Mouse (Mus musculus): ENCODE data around the gene Acox3. TPM values are rescaled to one million over a fixed set of nuclear protein-coding genes. Genes with fewer than 3 reads are reported as not detected.

The Acox3 gene
- polyA plus RNA-seq, 1 experiment from 2014 or later, result 11.4 TPM

DNA sequence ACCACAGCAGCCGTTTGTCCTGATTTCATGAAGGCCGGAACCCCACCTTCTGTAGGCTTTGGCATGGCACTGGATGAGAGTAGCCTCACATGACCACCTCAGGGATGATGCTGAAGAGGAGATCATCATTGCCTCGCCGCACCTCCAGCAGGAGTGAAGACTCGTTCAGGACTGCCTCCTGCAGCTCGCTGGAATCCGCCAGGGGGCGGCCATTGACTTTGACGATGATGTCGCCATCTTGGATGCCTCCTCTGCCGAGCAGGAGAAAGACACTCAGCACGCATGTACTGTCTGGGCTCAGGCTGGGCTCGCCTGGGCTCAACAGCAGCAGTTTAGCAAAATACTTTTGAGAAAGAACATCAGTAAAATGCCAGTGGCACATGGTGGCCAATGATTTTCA is 70.0 kb downstream of the Acox3 start:
- ATAC-seq (ENCODE audit: insufficient number of reproducible peaks, insufficient read depth, low FRiP score, low TSS enrichment, low read depth), result no peak
- H3K36me3 ChIP-seq, result no peaks in the 10 kb centered on the region
- no peak overlapping the region for H3K4me3 ChIP-seq (replicated peaks)
- 82% methylated on average over 13 of the region's 13 CpGs for WGBS
- H3K27me3 ChIP-seq, result no peaks in the 10 kb centered on the region
- no peaks in the 10 kb centered on the region for H3K4me1 ChIP-seq (replicated peaks)
- no peak overlapping the region for H3K9ac ChIP-seq (replicated peaks)
- H3K4me2 ChIP-seq, result no peak overlapping the region
- no peaks in the 10 kb centered on the region for H3K9me3 ChIP-seq
- no peak overlapping the region for H3K27ac ChIP-seq

- no peak overlapping the region for H3K9ac ChIP-seq (replicated peaks)
- no peaks in the 10 kb centered on the region for H3K9me3 ChIP-seq
- no peak overlapping the region for H3K4me3 ChIP-seq (replicated peaks)
- no peaks in the 10 kb centered on the region for H3K36me3 ChIP-seq
- no peak overlapping the region for H3K27ac ChIP-seq
- no peak overlapping the region for H3K4me2 ChIP-seq
- H3K4me1 ChIP-seq (replicated peaks), result no peaks in the 10 kb centered on the region
- no peaks in the 10 kb centered on the region for H3K27me3 ChIP-seq
- no peak for ATAC-seq (ENCODE audit: insufficient number of reproducible peaks, insufficient read depth, low FRiP score, low TSS enrichment, low read depth)
- 65% methylated on average over 9 of the region's 9 CpGs for WGBS
Observed at GRCm38 (mm10) chr5:35653743-35654395, 71.0 kb downstream of the Acox3 start.

GRCm38 (mm10) chr5:35655753-35656485 is 73.1 kb downstream of the Acox3 start:
- no peak for ATAC-seq (ENCODE audit: insufficient number of reproducible peaks, insufficient read depth, low FRiP score, low TSS enrichment, low read depth)
- no peaks in the 10 kb centered on the region for H3K36me3 ChIP-seq
- WGBS, result 92% methylated on average over 10 of the region's 10 CpGs

GRCm38 (mm10) chr5:35659503-35659902 is 76.7 kb downstream of the Acox3 start:
- ATAC-seq (ENCODE audit: insufficient number of reproducible peaks, insufficient read depth, low FRiP score, low TSS enrichment, low read depth), result peak; percentile 50; the same call in 1 of the 2 replicates
- H3K9ac ChIP-seq (replicated peaks), result no peak overlapping the region
- no peaks in the 10 kb centered on the region for H3K36me3 ChIP-seq

More at GRCm38 (mm10) chr5:35655753-35656485, 73.1 kb downstream of the Acox3 start:
- Histone ChIP-seq H3K4me2 (no peak overlapping the region), H3K4me3 (replicated peaks) (no peak overlapping the region), H3K27me3 (peaks cover 5% of the 10 kb centered on the region; the same call in 1 of the 2 replicates), H3K9me3 (no peaks in the 10 kb centered on the region), H3K9ac (replicated peaks) (no peak overlapping the region), H3K4me1 (replicated peaks) (no peaks in the 10 kb centered on the region), H3K27ac (no peak overlapping the region)

GRCm38 (mm10) chr5:35661210-35661609 is 78.4 kb downstream of the Acox3 start:
- no peaks in the 10 kb centered on the region for H3K36me3 ChIP-seq
- WGBS, result 85% methylated on average over 6 of the region's 6 CpGs
- no peak overlapping the region for H3K4me3 ChIP-seq (replicated peaks)
- H3K4me2 ChIP-seq, result no peak overlapping the region
- H3K9ac ChIP-seq (replicated peaks), result no peak overlapping the region
- no peaks in the 10 kb centered on the region for H3K9me3 ChIP-seq
- peaks cover 9% of the 10 kb centered on the region; the same call in 1 of the 2 replicates for H3K27me3 ChIP-seq
- 0 out of 2 replicates have a peak, but pooled peaks have one; percentile 6 for ATAC-seq (ENCODE audit: insufficient number of reproducible peaks, insufficient read depth, low FRiP score, low TSS enrichment, low read depth)
- no peak overlapping the region for H3K27ac ChIP-seq
- no peaks in the 10 kb centered on the region for H3K4me1 ChIP-seq (replicated peaks)

More at GRCm38 (mm10) chr5:35659503-35659902, 76.7 kb downstream of the Acox3 start:
- no peak overlapping the region for H3K4me2 ChIP-seq
- 60% methylated on average over 3 of the region's 3 CpGs for WGBS
- no peaks in the 10 kb centered on the region for H3K4me1 ChIP-seq (replicated peaks)
- no peak overlapping the region for H3K27ac ChIP-seq
- no peak overlapping the region for H3K4me3 ChIP-seq (replicated peaks)
- H3K27me3 ChIP-seq, result peaks cover 9% of the 10 kb centered on the region; the same call in 1 of the 2 replicates
- no peaks in the 10 kb centered on the region for H3K9me3 ChIP-seq

DNA sequence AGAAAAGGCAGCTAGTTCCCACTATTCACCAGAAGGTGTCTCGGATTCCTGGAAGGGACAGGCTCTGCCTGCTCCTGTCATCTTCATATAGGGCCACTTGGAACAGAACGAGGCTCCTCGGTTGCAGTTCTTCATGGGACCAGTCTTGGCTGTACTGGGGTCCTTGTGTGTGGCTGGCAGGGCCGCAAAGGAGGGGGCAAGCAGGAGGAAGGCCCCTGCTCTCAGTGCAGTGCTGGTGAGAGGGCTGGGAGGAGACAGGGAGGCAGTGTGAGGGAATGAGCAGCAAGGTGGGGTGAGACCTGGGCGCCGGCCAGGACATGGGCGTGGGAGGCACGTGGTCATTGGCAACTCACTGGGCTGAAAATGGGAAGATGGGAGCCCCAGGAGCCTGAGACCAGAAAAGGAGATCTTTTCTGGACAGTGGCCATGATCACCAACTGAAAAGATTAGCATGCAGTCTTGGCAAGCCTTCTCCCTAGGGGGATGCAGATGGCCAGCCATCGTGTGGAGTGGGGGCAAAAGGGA is 79.2 kb downstream of the Acox3 start:
- Histone ChIP-seq H3K9me3 (no peaks in the 10 kb centered on the region), H3K4me3 (replicated peaks) (no peak overlapping the region), H3K9ac (replicated peaks) (no peak overlapping the region), H3K36me3 (no peaks in the 10 kb centered on the region), H3K4me1 (replicated peaks) (no peaks in the 10 kb centered on the region), H3K27ac (no peak overlapping the region), H3K27me3 (peaks cover 9% of the 10 kb centered on the region; the same call in 1 of the 2 replicates), H3K4me2 (no peak overlapping the region)
- no peak for ATAC-seq (ENCODE audit: insufficient number of reproducible peaks, insufficient read depth, low FRiP score, low TSS enrichment, low read depth)
- WGBS, result 79% methylated on average over 9 of the region's 9 CpGs

Other genes with a start within 250 kb of the Acox3 start
- 0.60 and 0.75 TPM in 2 replicates for gene Hmx1, start 193.9 kb upstream of the Acox3 start, polyA plus RNA-seq (2016; fragmentation: Nextera tagmentation; extraction: Ambion mirVana)
- 1.4 and 1.7 TPM in 2 replicates for gene Cpz, start 57.3 kb upstream of the Acox3 start, polyA plus RNA-seq (2016; fragmentation: Nextera tagmentation; extraction: Ambion mirVana)
- 9.5 and 10.0 TPM in 2 replicates for gene Trmt44, start 8.0 kb upstream of the Acox3 start, polyA plus RNA-seq (2016; fragmentation: Nextera tagmentation; extraction: Ambion mirVana)
- gene Htra3, start 96.7 kb downstream of the Acox3 start, polyA plus RNA-seq (2016; fragmentation: Nextera tagmentation; extraction: Ambion mirVana), result 3.4 and 4.5 TPM in 2 replicates
- 4.3 and 5.6 TPM in 2 replicates for gene Sh3tc1, start 156.9 kb downstream of the Acox3 start, polyA plus RNA-seq (2016; fragmentation: Nextera tagmentation; extraction: Ambion mirVana)
- 1.1 TPM in 2 replicates for gene Ablim2, start 174.8 kb downstream of the Acox3 start, polyA plus RNA-seq (2016; fragmentation: Nextera tagmentation; extraction: Ambion mirVana)

Measured in limb, embryonic 12.5 days (tissue).